Mouse (Mus musculus): ENCODE data around the gene Actn2. TPM values are rescaled to one million over a fixed set of nuclear protein-coding genes. Genes with fewer than 3 reads are reported as not detected.
A peak's percentile ranks its signal among the peaks of the same experiment; 100 is the strongest.

The Actn2 gene
- total and polyA plus RNA-seq, 2 experiments from 2014 or later = 2.8 TPM

GRCm38 (mm10) chr13:12308473-12308872 lies 32.1 kb downstream of the Actn2 start:
- no peaks in the 10 kb centered on the region for H3K9me3 ChIP-seq (ENCODE audit: low read length)
- no peak overlapping the region for H3K4me3 ChIP-seq (ENCODE audit: low read length)
- no peak overlapping the region for H3K9ac ChIP-seq (replicated peaks; ENCODE audit: low read length)
- H3K4me1 ChIP-seq (ENCODE audit: insufficient read depth, low read length) = no peaks in the 10 kb centered on the region
- H3K27me3 ChIP-seq (ENCODE audit: insufficient read depth, low read length) = no peaks in the 10 kb centered on the region
- no peak for TF ChIP-seq CTCF (IDR thresholded peaks at IDR 0.05; ENCODE audit: low read depth)
- no peak overlapping the region for H3K27ac ChIP-seq
- no peak for DNase-seq (ENCODE audit: low spot score)
- 90% methylated on average over 8 of the region's 8 CpGs for WGBS
- no peaks in the 10 kb centered on the region for H3K36me3 ChIP-seq (ENCODE audit: insufficient read depth, low read length)
- ATAC-seq = no peak
- H3K4me2 ChIP-seq (ENCODE audit: low read depth, low read length) = no peak overlapping the region

GRCm38 (mm10) chr13:12307286-12307685 lies 33.3 kb downstream of the Actn2 start:
- Histone ChIP-seq H3K4me2 (ENCODE audit: low read depth, low read length) (no peak overlapping the region), H3K36me3 (ENCODE audit: insufficient read depth, low read length) (no peaks in the 10 kb centered on the region), H3K4me1 (ENCODE audit: insufficient read depth, low read length) (no peaks in the 10 kb centered on the region), H3K9ac (replicated peaks; ENCODE audit: low read length) (no peak overlapping the region), H3K4me3 (ENCODE audit: low read length) (no peak overlapping the region), H3K27me3 (ENCODE audit: insufficient read depth, low read length) (no peaks in the 10 kb centered on the region), H3K9me3 (ENCODE audit: low read length) (no peaks in the 10 kb centered on the region), H3K27ac (no peak overlapping the region)
- DNase-seq (ENCODE audit: low spot score) (no peak), ATAC-seq (no peak)
- WGBS = 87% methylated on average over 4 of the region's 4 CpGs
- no peak for TF ChIP-seq CTCF (IDR thresholded peaks at IDR 0.05; ENCODE audit: low read depth)

- Histone ChIP-seq H3K9me3 (ENCODE audit: low read length) (no peaks in the 10 kb centered on the region), H3K36me3 (ENCODE audit: insufficient read depth, low read length) (no peaks in the 10 kb centered on the region), H3K4me1 (ENCODE audit: insufficient read depth, low read length) (no peaks in the 10 kb centered on the region), H3K4me2 (ENCODE audit: low read depth, low read length) (no peak overlapping the region), H3K27me3 (ENCODE audit: insufficient read depth, low read length) (no peaks in the 10 kb centered on the region), H3K9ac (replicated peaks; ENCODE audit: low read length) (no peak overlapping the region), H3K4me3 (ENCODE audit: low read length) (no peak overlapping the region), H3K27ac (no peak overlapping the region)
- ATAC-seq (no peak), DNase-seq (ENCODE audit: low spot score) (no peak)
- TF ChIP-seq CTCF (IDR thresholded peaks at IDR 0.05; ENCODE audit: low read depth) = no peak
- WGBS = 93% methylated on average over 8 of the region's 8 CpGs
These were observed 35.0 kb downstream of the Actn2 start for GRCm38 (mm10) chr13:12305540-12305939.

GRCm38 (mm10) chr13:12304991-12305390 lies 35.6 kb downstream of the Actn2 start:
- Histone ChIP-seq H3K9me3 (ENCODE audit: low read length) (no peaks in the 10 kb centered on the region), H3K4me3 (ENCODE audit: low read length) (no peak overlapping the region), H3K4me1 (ENCODE audit: insufficient read depth, low read length) (no peaks in the 10 kb centered on the region), H3K36me3 (ENCODE audit: insufficient read depth, low read length) (no peaks in the 10 kb centered on the region), H3K9ac (replicated peaks; ENCODE audit: low read length) (no peak overlapping the region), H3K27ac (no peak overlapping the region), H3K27me3 (ENCODE audit: insufficient read depth, low read length) (no peaks in the 10 kb centered on the region), H3K4me2 (ENCODE audit: low read depth, low read length) (no peak overlapping the region)
- DNase-seq (ENCODE audit: low spot score) (no peak), ATAC-seq (no peak)
- whole genome bisulfite sequencing = 83% methylated on average over 5 of the region's 5 CpGs
- no peak for TF ChIP-seq CTCF (IDR thresholded peaks at IDR 0.05; ENCODE audit: low read depth)

- DNase-seq (ENCODE audit: low spot score) (no peak), ATAC-seq (no peak)
- Histone ChIP-seq H3K27ac (no peak overlapping the region), H3K4me1 (ENCODE audit: insufficient read depth, low read length) (no peaks in the 10 kb centered on the region), H3K9ac (replicated peaks; ENCODE audit: low read length) (no peak overlapping the region), H3K4me3 (ENCODE audit: low read length) (no peak overlapping the region), H3K36me3 (ENCODE audit: insufficient read depth, low read length) (no peaks in the 10 kb centered on the region), H3K27me3 (ENCODE audit: insufficient read depth, low read length) (no peaks in the 10 kb centered on the region), H3K9me3 (ENCODE audit: low read length) (no peaks in the 10 kb centered on the region), H3K4me2 (ENCODE audit: low read depth, low read length) (no peak overlapping the region)
- TF ChIP-seq CTCF (IDR thresholded peaks at IDR 0.05; ENCODE audit: low read depth) = no peak
- WGBS = 89% methylated on average over 6 of the region's 6 CpGs
These were observed 42.8 kb downstream of the Actn2 start for GRCm38 (mm10) chr13:12297777-12298176.

GRCm38 (mm10) chr13:12296701-12297100 lies 43.9 kb downstream of the Actn2 start:
- no peaks in the 10 kb centered on the region for H3K4me1 ChIP-seq (ENCODE audit: insufficient read depth, low read length)
- no peak overlapping the region for H3K9ac ChIP-seq (replicated peaks; ENCODE audit: low read length)
- H3K4me3 ChIP-seq (ENCODE audit: low read length) = no peak overlapping the region
- 87% methylated on average over 3 of the region's 3 CpGs for whole genome bisulfite sequencing
- peak; percentile 80 for DNase-seq (ENCODE audit: low spot score)
- no peaks in the 10 kb centered on the region for H3K36me3 ChIP-seq (ENCODE audit: insufficient read depth, low read length)
- ATAC-seq = peak; percentile 79
- TF ChIP-seq CTCF (IDR thresholded peaks at IDR 0.05; ENCODE audit: low read depth) = peak; percentile 75
- no peaks in the 10 kb centered on the region for H3K27me3 ChIP-seq (ENCODE audit: insufficient read depth, low read length)
- no peaks in the 10 kb centered on the region for H3K9me3 ChIP-seq (ENCODE audit: low read length)
- H3K4me2 ChIP-seq (ENCODE audit: low read depth, low read length) = no peak overlapping the region
- no peak overlapping the region for H3K27ac ChIP-seq

GRCm38 (mm10) chr13:12293810-12294209 lies 46.8 kb downstream of the Actn2 start:
- 89% methylated on average over 7 of the region's 7 CpGs for WGBS

More at GRCm38 (mm10) chr13:12293810-12294209, 46.8 kb downstream of the Actn2 start:
- Histone ChIP-seq H3K36me3 (ENCODE audit: insufficient read depth, low read length) (no peaks in the 10 kb centered on the region), H3K4me2 (ENCODE audit: low read depth, low read length) (no peak overlapping the region), H3K9ac (replicated peaks; ENCODE audit: low read length) (no peak overlapping the region), H3K4me3 (ENCODE audit: low read length) (no peak overlapping the region), H3K27me3 (ENCODE audit: insufficient read depth, low read length) (no peaks in the 10 kb centered on the region), H3K4me1 (ENCODE audit: insufficient read depth, low read length) (no peaks in the 10 kb centered on the region), H3K27ac (no peak overlapping the region), H3K9me3 (ENCODE audit: low read length) (no peaks in the 10 kb centered on the region)
- DNase-seq (ENCODE audit: low spot score) (no peak), ATAC-seq (no peak)
- no peak for TF ChIP-seq CTCF (IDR thresholded peaks at IDR 0.05; ENCODE audit: low read depth)
